Mouse (Mus musculus) retina, embryonic 14.5 days (tissue): ENCODE measurements around the gene Trabd.
A peak's percentile ranks its signal among the peaks of the same experiment; 100 is the strongest.

Source experiments
- DNase-seq: peaks from one replicate; pipeline ENCODE4 v3.0.0-alpha.2; 2015; ENCODE audit warnings: low spot score

Gene Trabd

GRCm38 (mm10) chr15:89078208-89078836 lies 3.4 kb downstream of the Trabd start:
- no peak for DNase-seq

GRCm38 (mm10) chr15:89083906-89084305 lies 9.0 kb downstream of the Trabd start:
- DNase-seq: no peak

- no peak for DNase-seq
Observed at GRCm38 (mm10) chr15:89084826-89085225, 9.9 kb downstream of the Trabd start.

GRCm38 (mm10) chr15:89088607-89089247 lies 13.8 kb downstream of the Trabd start, which contains the start of gene Selenoo:
Gene Selenoo, plus strand, starts transcription at chr15:89089084.
- peak; percentile 92 for DNase-seq

- DNase-seq: no peak
Observed at GRCm38 (mm10) chr15:89089248-89090051, 14.5 kb downstream of the Trabd start.

GRCm38 (mm10) chr15:89090662-89091061 lies 15.7 kb downstream of the Trabd start:
- DNase-seq: no peak

GRCm38 (mm10) chr15:89092181-89092580 lies 17.3 kb downstream of the Trabd start:
- no peak for DNase-seq

- no peak for DNase-seq
Observed at GRCm38 (mm10) chr15:89097450-89097849, 22.5 kb downstream of the Trabd start.

- DNase-seq: no peak
Observed at GRCm38 (mm10) chr15:89098616-89099015, 23.7 kb downstream of the Trabd start.

- DNase-seq: no peak
Observed at GRCm38 (mm10) chr15:89100823-89101222, 25.9 kb downstream of the Trabd start.

- DNase-seq: no peak
Observed at GRCm38 (mm10) chr15:89102646-89103045, 27.7 kb downstream of the Trabd start.

- no peak for DNase-seq
Observed at GRCm38 (mm10) chr15:89103921-89104320, 29.0 kb downstream of the Trabd start.

- DNase-seq: no peak
Observed at GRCm38 (mm10) chr15:89104425-89104824, 29.5 kb downstream of the Trabd start.

GRCm38 (mm10) chr15:89106073-89106472 lies 31.1 kb downstream of the Trabd start:
- DNase-seq: no peak

- DNase-seq: no peak
Observed at GRCm38 (mm10) chr15:89106976-89107375, 32.1 kb downstream of the Trabd start.

- DNase-seq: no peak
Observed at GRCm38 (mm10) chr15:89110147-89110546, 35.2 kb downstream of the Trabd start.

- peak; percentile 44 for DNase-seq
Observed at GRCm38 (mm10) chr15:89118007-89118406, 43.1 kb downstream of the Trabd start.

GRCm38 (mm10) chr15:89122649-89123366 lies 47.9 kb downstream of the Trabd start, which contains the start of gene Tubgcp6:
Gene Tubgcp6, minus strand, starts transcription at chr15:89123112.
- peak; percentile 96 for DNase-seq

- peak; percentile 36 for DNase-seq
Observed at GRCm38 (mm10) chr15:89123595-89123994, 48.7 kb downstream of the Trabd start.

- no peak for DNase-seq
Observed at GRCm38 (mm10) chr15:89124312-89124711, 49.4 kb downstream of the Trabd start.

- DNase-seq: no peak
Observed at GRCm38 (mm10) chr15:89125351-89125750, 50.4 kb downstream of the Trabd start.

- no peak for DNase-seq
Observed at GRCm38 (mm10) chr15:89126622-89127021, 51.7 kb downstream of the Trabd start.
